Mouse (Mus musculus) inflammation-experienced regulatory T-cells, adult 16 weeks (primary cell): ENCODE data around the gene Neurog1. TPM values are rescaled to one million over a fixed set of nuclear protein-coding genes. Genes with fewer than 3 reads are reported as not detected.

Experiments
- polyA plus RNA-seq: library from polyadenylated mRNA; unstranded; fragments of 100-300 nt; shearing (Covaris generic); gene quantifications from one replicate; pipeline ENCODE4 v1.2.1, GENCODE M21; 2017

The Neurog1 gene
- not detected for polyA plus RNA-seq

DNA sequence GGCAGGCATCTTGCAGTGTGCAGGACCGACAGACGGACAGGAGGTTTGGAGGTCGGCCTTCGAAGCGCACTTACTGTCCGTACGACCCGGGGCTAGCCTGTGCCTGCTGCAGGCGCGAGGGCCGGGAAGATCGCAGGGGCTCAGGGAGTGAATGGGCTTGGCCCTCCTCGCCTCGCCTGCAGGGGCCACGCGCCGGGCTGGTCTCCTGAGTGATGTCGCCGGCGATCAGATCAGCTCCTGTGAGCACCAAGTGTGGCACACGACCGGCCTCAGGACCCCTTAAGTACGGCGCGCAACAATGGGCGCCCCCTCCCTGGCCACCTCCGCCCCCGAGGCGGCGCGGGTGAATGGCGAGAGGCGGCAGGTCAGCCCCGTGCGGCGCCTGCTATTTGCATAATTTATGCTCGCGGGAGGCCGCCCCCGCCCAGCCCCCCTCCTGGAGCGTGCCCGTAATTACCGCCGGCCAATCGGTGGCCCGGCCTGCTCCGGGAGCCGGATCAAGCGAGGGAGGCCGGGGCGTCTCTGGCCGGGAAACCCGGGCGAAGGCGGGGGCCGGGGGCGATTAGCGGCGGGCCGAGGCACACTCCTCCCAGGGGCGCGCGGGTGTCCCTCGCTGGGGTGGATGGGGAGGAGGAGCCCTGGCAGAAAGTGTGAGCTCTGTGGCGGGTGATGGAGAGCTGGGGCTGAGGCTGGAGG lies at the start of gene Neurog1:
Gene Neurog1 (minus strand): TSS at position 240 of the 696 bp plus-strand sequence.

DNA sequence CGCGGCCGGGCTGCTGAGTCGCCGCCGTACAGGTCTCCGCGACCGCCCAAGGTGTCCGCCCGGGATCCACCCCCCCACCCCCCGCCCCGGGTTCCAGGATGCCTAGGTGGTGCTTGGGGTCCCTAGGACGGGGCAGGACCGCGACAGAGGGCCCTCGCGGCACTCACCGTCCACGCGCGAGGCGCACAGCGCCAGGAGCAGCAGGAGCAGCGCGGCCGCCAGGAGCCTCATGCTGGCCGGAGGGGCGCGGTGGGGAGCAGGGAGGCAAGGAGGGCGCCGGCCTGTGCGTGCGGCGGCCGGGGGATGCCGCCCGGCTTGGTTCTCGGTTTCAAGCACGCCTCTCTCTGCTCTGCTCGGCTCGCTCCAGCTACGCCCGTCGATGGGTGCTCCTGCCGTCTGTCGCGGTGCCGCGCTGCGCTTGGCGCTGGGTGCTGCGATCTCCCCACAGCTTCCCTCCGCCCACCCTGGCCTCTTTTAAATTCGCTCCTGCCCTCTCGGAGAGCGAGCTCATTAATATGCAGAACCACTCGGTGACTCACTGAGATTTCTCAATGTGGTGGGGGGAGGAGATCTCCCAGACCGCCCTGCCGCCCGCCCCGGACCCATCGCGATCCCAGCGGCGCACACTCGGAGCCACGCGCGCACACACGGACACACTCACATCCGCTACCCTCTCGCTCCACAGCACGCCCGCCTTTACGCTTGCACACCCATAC lies 44.1 kb upstream of the Neurog1 start, which contains the start of gene Cxcl14:
Gene Cxcl14 (minus strand): TSS at position 609 of the 716 bp plus-strand sequence.

Other genes with a start within 250 kb of the Neurog1 start
- gene H2afy, start 115.8 kb downstream of the Neurog1 start, polyA plus RNA-seq: 79.4 TPM
- gene Tifab, start 73.3 kb downstream of the Neurog1 start, polyA plus RNA-seq: 0.74 TPM
- not detected for gene Cxcl14, start 44.4 kb upstream of the Neurog1 start, polyA plus RNA-seq
- not detected for gene Gm3045, start 174.4 kb upstream of the Neurog1 start, polyA plus RNA-seq
- gene Slc25a48, start 186.2 kb upstream of the Neurog1 start, polyA plus RNA-seq: not detected
- gene Il9, start 230.1 kb upstream of the Neurog1 start, polyA plus RNA-seq: not detected